Mouse (Mus musculus) ZHBTc4 (cell line): ENCODE data around the gene Cdc42ep3.
A peak's percentile ranks its signal among the peaks of the same experiment; 100 is the strongest.

Experiments used
- DNase-seq: peaks from one replicate; pipeline ENCODE4 v3.0.0-alpha.2; 2011; ENCODE audit warnings: low read depth, low spot score

Gene Cdc42ep3

GRCm38 (mm10) chr17:79345001-79345709 lies 9.7 kb downstream of the Cdc42ep3 start:
- peak; percentile 50 for DNase-seq

- DNase-seq: no peak
Observed at GRCm38 (mm10) chr17:79343334-79343946, 11.5 kb downstream of the Cdc42ep3 start.

DNA sequence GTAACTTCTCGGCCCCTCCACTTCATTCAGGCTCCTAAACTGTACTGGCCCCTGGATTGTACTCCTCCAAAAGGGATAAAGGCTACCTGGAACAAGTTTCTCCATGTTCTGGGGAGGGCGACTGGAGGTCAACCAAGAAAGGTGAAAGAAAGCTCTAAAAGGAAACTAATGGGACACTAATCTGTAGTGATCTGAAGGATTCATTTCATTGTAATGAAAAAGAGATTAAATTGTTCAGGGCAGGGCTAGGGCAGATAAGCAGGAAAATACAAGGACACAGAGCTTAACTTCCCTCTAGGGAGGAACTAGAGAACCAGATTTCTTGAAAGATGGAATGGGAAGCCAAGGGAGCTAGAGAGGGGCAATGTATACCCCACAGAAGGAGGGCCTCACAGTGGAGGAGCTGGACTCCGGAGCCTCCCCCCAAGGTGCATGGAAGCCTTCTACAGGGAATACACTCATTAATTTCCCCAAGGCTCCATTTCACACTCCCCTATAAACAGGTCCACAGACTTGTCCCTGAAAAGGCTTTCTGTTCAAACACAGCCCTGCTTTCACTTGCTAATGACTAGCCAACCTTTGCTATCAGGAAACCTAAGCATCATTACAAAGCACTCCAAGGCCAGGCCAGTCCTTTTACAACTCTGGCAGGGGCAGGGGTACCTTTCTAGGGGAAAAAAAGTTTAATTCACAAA lies 12.1 kb downstream of the Cdc42ep3 start:
- peak; percentile 77 for DNase-seq

- DNase-seq: peak; percentile 22
Observed at GRCm38 (mm10) chr17:79341946-79342470, 12.9 kb downstream of the Cdc42ep3 start.

DNA sequence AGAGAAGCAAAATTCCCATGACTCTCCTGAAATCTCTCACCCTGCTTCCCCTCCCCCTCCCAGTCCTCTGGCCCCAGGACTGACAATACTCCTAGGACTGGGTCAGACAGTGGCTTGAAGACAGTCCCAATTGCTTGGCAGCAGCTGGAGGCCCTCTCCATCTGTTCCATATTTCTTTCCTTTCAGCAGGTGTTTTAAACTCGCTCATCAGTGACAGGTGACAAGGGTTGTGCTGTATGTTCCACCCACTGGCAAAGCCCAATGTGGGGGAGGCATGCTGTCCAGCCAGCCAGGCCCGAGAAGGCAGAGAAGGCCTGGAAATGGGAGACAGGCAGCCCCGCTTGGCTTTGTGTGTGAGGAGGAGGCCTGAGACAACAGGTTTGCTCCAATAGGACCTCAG lies 17.4 kb downstream of the Cdc42ep3 start:
- DNase-seq: no peak

DNA sequence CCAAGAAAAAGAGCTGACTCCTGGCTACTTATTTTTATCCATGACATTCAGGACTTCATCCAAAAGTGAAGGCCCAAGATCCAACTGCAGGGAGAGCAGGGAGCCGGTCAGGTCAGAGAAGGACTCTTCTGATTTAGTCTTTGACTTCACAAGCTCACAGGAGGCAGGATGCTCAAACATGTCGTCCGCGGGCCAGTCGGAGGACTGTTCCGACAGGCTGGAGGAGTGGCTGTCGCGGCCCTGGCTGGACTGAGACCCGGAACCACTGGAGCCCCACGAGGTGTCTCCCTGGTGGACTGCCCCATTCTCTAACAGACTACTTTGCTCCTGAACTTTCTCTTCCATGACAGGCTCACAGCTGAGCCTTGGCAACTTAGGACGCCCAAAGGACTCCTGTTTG lies 20.2 kb downstream of the Cdc42ep3 start:
- no peak for DNase-seq

GRCm38 (mm10) chr17:79333650-79334049 lies 21.2 kb downstream of the Cdc42ep3 start:
- DNase-seq: no peak

GRCm38 (mm10) chr17:79332864-79333263 lies 22.0 kb downstream of the Cdc42ep3 start:
- peak; percentile 17 for DNase-seq

GRCm38 (mm10) chr17:79330397-79330796 lies 24.5 kb downstream of the Cdc42ep3 start:
- no peak for DNase-seq

- DNase-seq: no peak
Observed at GRCm38 (mm10) chr17:79326868-79327376, 28.0 kb downstream of the Cdc42ep3 start.

- no peak for DNase-seq
Observed at GRCm38 (mm10) chr17:79317085-79317751, 37.7 kb downstream of the Cdc42ep3 start.

- DNase-seq: no peak
Observed at GRCm38 (mm10) chr17:79315415-79316094, 39.3 kb downstream of the Cdc42ep3 start.

GRCm38 (mm10) chr17:79310465-79310864 lies 44.4 kb downstream of the Cdc42ep3 start:
- DNase-seq: no peak

DNA sequence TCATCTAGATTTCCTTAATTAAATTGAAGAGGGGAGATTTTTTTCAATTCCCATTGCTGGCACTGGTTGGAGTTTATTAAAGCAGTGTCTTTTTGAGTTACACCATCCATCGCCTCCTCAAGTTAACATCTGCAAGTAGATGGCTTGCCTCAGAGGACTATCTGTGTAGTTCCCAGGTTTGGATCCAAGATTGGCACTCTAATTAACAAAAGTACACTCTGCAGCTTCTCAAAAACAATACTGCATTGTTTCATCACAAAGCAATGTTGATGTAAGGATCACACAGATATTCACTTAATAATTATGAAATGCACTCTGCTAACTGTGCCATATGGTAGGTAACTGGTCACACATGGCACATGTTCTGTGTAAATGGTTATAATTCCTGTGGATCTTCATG lies 45.4 kb downstream of the Cdc42ep3 start:
- no peak for DNase-seq

GRCm38 (mm10) chr17:79305644-79306043 lies 49.2 kb downstream of the Cdc42ep3 start:
- no peak for DNase-seq

- no peak for DNase-seq
Observed at GRCm38 (mm10) chr17:79303744-79304497, 51.0 kb downstream of the Cdc42ep3 start.

DNA sequence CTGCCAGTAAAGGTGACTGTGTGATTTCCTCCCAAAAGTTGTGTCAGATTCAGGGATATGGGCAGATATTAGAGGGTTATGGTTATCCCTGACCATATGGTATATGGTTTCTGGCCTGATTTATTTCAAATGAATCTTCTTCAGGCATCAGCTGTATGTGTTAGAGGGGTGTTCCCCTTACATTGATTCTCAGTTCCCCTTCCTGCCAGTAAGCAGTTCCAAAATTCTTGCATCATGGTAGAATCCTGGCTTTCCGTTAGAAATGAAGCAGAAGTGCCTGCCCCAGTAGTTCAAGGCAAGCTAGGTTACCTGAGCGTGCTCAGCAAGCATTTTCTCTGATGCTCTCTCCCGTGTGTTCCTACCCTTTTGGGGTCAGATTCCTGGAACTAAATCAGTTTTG lies 51.7 kb downstream of the Cdc42ep3 start:
- DNase-seq: no peak

- no peak for DNase-seq
Observed at GRCm38 (mm10) chr17:79299925-79300324, 55.0 kb downstream of the Cdc42ep3 start.

DNA sequence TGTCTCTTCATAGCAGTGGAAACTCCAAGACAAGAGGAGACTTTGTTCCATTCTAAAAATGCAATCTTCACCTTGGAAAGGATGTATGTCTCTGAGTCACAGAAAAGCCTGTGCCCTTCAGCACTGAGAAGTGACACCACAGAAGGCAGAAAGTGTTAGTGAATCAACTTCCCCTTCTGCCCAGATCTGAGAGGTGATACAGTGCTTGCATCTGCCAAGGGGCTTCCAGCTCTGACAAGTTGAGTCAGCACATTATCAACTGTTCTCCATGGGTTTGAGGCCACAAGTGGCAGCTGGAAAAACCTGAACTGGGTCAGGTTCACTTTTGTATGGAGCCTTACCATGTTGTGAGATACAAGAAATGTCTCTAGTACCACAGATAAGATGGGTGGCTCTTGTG lies 55.9 kb downstream of the Cdc42ep3 start:
- DNase-seq: no peak

GRCm38 (mm10) chr17:79295926-79296325 lies 59.0 kb downstream of the Cdc42ep3 start:
- DNase-seq: no peak
